Mouse (Mus musculus): ENCODE results near the gene Drc3.

- no peak for TF ChIP-seq CTCF (IDR thresholded peaks at IDR 0.05; ENCODE audit: borderline replicate concordance, control insufficient read depth, extremely low read depth, insufficient read depth, low read length, poor library complexity)
- TF ChIP-seq POLR2A (IDR thresholded peaks at IDR 0.05; ENCODE audit: control insufficient read depth, extremely low read depth, insufficient read depth, low read length, poor library complexity), result no peak
Measured at GRCm38 (mm10) chr11:60306834-60307233, 46.3 kb upstream of the Drc3 start.
